Mouse (Mus musculus): ENCODE results near the gene Kremen2. TPM values are rescaled to one million over a fixed set of nuclear protein-coding genes. Genes with fewer than 3 reads are reported as not detected.

Gene Kremen2
- 0.06 and 0.21 TPM in 2 replicates for polyA plus RNA-seq (2012)

DNA sequence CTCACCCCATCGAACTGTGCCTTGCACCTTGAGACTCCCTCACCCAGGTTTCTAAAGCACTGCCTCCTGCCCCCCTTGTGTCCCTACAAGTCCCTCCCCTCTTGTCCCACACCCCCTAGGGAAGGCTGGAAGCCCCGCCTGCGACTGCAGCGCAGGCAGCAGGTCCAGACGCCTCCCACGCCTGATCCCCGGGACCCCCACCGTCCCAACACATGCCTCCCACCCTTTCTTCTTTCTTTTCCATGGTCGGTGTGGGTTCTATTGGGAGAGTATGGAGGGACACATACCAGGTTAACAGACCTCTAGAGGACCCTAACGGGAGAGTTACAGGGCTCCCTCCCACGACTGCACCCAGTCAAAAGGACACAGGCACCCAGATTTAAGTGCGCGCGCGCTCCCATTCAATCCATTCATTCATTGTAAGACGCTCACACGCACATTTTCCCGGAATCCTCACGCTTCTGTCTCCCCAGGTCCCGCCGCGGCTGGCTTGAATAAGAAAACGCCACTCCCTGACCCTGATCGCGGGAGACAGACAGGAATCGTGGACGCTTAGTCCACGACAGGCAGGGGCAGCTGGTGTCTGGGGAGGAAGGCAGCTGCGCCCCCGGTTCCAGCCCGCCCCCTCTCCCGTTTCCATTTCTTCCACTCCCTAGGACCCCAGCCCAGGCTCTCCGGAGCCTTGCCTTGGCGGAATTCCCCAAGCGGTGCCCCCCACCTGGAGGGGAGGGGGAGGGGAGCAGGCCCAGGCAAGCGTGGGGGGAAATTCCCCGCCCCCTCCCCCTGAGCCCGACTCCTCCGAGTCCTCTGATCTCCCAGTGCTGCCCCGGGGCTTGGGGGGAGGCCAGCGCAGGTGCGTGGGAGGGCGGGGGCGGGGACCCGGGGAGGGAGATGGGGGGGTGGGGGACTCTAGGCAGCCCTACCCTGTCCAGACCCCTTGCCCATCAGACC, at the start of gene Kremen2:
TSS of gene Kremen2 (minus strand) at position 533 of the 951 bp plus-strand sequence.
- TF ChIP-seq GATA1 (IDR thresholded peaks at IDR 0.05; ENCODE audit: low read length), result no peak

DNA sequence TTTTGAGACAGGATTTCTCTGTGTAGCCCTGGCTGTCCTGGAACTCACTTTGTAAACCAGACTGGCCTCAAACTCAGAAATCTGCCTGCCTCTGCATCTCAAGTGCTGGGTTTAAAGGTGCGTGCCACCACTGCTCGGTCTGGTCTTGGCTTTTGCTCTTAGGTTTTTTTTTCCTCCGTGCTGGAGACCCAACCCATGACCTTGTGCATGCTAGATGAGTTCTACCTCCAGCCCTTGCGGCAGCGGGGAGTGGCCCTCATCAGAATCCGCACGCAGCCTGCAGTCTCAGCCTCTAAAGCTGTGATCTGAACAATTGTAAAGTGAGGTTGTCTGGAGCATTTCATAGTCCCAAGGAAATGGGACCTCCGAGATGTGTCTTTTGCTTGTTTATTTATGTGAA, 49.7 kb upstream of the Kremen2 start:
- TF ChIP-seq GATA1 (IDR thresholded peaks at IDR 0.05; ENCODE audit: low read length), result no peak

DNA sequence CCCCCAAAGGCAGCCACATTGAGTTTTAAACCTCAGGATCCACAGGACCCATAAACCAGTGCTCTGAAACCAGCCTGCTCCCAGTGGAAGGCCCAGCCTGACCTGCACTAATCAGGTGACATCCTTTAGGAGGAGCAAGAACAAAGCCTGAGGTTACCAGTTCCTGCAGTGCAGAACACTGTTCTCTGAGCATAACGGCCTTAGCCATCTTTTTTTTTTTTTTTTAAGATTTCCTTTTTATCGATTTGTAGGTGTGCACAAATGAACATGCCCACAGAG, 45.4 kb upstream of the Kremen2 start:
- no peak for TF ChIP-seq GATA1 (IDR thresholded peaks at IDR 0.05; ENCODE audit: low read length)

DNA sequence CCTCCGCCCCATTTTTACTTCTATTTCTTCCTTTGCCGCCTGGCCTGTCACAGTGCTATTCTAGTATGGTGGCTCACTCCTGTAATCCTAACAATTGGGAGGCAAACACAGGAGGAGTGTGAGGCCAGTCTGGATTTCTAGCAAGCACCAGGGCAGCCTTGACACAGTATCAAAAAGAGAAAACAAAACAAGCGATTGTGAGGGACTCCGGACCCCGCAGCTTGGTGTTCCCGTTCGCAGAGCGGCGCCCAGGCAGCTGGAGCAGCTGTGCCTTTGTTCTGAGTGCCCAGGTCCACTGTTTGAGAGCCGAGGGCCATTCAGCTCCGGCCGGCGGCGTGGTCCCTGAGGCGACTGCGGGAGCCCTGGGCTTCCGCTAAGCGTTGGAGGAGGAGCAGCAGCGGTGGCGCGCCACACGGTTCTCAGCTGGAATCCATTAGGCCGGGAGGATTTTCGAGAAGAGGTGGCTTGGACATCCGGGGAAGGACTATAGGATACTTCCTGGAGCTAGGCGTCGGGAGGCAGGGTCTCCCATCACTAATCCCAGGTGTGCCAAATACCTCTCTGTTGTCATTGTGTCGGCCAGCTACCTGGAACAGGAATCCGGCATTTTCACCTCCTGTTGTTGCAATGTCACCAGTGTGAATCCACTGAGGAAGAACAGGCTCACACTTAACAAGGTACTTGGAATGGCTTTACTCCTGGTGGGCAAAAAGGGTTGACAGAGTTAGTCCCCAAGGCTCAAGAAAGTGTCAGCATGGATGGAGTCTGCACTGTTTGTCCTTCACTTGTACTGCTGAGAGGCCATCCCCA, 44.8 kb upstream of the Kremen2 start, which contains the start of gene Srrm2:
TSS of gene Srrm2 (plus strand) at position 264 of the 810 bp plus-strand sequence.
- TF ChIP-seq GATA1 (IDR thresholded peaks at IDR 0.05; ENCODE audit: low read length), result no peak

DNA sequence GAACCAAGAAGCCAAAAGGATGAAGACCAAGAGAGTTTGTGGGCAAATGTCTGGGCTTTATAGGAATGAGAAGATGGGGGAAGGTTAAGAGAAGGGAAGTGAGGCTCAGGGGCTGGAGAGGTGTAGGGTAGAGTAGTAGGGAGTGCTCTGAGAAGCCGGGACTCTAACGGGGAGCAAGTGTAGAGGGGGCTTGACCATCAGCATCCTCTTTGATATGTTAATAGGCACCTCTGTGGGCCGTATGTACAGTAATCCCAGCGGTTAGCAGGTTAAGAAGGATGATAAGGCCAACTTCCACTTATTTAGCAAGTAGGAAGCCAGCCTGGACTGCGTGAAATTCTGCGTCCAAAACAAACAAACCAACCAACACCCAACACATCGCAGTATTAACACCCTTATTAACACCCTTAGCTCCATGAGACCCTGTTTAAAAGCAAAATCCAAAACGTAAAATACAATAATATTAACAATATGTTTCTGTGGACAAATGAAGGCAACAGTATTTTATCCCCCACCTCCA, 44.2 kb upstream of the Kremen2 start:
- no peak for TF ChIP-seq GATA1 (IDR thresholded peaks at IDR 0.05; ENCODE audit: low read length)

DNA sequence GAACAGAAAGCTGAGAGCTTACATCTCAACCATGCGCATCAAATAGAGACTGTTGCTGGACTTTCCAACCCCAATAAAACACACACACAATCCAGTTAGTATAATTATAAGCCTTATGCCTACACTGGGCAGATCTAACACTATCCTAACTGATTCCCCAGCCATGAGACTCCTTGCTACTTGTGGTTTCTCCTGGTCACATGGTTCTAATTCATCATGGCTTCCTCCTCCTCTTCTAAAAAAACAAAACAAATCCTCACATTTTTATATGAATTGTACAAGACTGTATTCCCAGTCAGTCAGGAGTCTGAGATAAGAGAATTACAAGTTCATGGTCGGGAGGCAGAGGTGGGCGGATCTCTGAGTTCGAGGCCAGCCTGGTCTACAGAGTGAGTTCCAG, 43.3 kb upstream of the Kremen2 start:
- no peak for TF ChIP-seq GATA1 (IDR thresholded peaks at IDR 0.05; ENCODE audit: low read length)

DNA sequence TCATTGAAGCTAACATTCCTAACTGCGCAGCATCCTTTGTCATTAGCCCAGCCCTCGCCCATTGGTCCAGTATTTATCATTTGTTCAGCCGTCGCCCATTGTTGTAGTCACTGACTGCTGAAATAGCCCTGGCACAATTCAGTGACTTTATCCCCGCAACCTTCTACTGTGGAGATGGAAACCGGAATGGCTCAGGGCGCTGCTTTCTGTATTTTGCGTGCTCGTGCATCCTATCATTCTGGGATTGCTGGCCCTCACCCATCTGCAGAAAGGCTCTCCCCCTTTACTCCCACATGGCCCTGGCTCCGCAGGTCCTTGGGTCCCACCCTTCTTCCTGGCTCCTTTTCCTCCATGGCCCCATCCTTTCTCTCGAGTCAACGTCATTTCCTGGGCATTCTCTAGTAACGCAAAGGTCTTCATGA, 40.9 kb upstream of the Kremen2 start:
- TF ChIP-seq GATA1 (IDR thresholded peaks at IDR 0.05; ENCODE audit: low read length), result no peak

DNA sequence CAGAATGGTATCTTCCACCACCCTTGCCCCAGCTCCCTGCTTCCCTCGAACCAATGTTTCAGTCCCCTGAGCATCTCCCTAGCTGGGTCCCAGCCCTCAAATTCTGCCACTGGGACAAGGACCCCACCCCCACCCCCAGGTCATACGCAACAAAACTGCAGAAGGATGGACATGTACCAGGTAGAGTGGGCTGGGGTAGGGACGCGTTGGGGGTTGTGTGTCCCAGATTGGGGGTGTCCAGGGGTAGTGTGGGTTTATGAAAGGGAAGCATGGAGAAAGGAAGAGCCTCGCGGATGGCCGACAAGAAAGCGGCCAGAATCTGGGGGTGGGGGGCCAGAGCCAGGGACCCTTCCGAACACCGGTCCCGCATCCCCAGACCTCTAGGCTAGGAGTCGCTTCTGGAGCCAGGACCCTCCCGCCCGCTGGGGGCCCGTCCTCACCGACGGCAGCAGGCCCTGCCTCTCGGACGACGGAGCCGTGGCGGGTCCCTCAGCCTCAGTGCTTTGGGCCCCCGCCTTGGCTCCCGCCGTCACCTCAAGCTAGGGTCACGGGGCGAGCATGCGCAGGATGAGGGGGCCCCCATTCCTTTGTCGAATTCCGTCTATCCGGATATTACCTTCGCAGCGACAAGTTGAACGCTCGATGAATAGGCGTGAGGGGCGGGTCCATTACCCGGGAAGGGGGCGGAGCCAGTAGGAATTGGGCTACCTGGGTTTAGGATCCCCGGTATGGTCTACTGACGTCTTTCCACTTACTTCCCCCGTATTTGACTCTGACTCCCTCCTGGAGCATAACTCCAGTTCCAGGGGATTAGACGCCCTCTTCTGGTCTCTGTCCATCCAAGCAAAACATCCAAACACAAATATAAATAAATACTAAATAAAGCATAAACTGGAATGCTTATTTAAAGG, 40.2 kb upstream of the Kremen2 start, which contains the start of gene Flywch2:
TSS of gene Flywch2 (minus strand) at position 521 of the 911 bp plus-strand sequence.
- no peak for TF ChIP-seq GATA1 (IDR thresholded peaks at IDR 0.05; ENCODE audit: low read length)

DNA sequence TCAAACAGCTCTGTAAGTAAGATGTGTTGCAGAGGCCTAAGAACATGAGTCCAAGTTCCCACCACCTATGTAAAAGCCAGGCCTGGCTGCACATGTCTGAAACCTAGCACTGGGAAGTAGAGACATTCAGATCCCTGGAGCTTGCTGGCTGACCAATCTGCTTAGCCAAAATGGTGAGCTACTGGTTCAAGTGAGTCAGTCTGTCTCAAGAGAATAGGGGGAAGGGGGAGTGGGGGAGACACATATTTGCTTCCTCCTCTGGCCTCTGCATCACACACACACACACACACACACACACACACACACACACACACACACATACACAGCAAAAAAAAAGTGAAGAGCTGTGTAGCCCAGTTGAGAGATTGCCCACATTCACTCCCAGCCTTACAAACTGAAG, 37.7 kb upstream of the Kremen2 start:
- TF ChIP-seq GATA1 (IDR thresholded peaks at IDR 0.05; ENCODE audit: low read length), result no peak

DNA sequence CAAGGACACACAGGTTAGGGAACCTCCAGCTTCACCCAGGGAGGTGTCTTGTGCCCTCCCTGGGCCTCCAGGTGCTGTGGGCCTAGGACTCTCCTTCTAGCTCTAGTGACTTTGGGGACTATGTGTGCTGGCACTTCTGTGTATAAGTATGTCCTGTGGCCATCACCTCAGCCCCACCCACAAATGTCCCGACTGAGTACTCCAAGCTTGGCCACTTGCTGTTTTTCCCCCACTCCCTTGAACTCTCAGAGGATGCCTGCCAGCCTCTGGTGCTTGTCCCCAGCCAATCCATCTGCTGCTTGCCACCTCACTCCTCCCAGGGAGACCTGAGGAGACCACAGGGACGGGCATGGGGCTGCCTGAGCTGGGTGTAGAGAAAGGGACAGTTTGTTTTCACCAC, 32.8 kb upstream of the Kremen2 start:
- TF ChIP-seq GATA1 (IDR thresholded peaks at IDR 0.05; ENCODE audit: low read length), result no peak

DNA sequence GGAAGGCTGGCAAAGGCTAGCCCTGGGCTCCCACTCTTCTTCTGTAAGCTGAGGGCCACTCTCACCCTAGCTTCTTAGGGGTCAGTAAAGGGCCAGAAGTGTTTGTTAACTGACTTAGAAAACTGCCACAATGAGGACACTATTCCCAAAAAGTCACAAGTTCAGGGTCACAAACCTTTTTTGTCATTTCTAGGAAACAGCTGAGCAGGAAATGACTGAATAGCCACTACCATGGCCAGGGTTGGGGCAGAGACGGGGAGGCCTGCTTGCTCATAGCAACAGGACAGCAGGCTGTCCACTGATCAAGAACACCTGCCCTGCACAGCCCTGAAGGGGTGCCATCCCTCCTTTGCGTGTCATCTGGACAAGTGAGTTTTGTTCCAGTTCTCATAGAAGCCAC, 31.5 kb upstream of the Kremen2 start:
- no peak for TF ChIP-seq GATA1 (IDR thresholded peaks at IDR 0.05; ENCODE audit: low read length)

DNA sequence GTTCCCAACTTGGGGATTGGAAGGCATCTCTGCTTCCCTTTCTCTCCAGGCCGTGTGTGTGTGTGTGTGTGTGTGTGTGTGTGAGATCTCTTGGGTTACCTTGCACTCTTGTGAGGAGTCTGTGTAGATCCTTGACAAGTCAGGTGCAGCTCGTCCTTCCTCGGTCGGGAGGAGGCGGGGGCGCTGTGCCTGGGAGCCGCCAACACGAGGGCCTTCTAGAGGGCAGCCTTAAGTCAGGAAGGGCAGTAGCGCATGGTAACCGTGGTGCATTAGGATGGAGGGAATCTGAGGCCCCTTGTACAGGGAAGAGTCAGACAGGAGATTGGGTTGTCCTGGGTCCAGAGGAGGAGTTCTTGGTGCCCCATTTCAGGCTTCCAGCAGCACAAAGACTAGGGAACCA, 30.6 kb upstream of the Kremen2 start:
- TF ChIP-seq GATA1 (IDR thresholded peaks at IDR 0.05; ENCODE audit: low read length), result no peak

DNA sequence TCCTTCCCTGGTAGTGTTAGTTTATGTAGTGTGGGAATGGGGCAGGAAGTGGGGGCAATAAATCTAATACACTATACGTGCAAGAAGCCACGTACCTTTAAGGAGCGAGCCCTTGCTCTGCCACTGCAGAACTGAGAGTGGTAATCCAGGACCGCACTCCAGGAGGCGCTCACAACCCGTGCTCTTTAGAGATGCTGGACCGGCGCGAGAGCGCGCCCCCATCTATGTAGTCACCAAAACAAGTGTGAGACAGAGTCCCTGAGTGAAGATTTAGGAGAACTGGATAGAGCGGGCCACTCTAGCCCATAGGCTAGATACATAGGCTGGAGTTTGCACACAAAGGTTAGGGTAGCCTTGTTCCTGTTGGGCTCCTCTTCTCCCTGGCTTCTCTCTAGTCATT, 28.5 kb upstream of the Kremen2 start:
- no peak for TF ChIP-seq GATA1 (IDR thresholded peaks at IDR 0.05; ENCODE audit: low read length)

DNA sequence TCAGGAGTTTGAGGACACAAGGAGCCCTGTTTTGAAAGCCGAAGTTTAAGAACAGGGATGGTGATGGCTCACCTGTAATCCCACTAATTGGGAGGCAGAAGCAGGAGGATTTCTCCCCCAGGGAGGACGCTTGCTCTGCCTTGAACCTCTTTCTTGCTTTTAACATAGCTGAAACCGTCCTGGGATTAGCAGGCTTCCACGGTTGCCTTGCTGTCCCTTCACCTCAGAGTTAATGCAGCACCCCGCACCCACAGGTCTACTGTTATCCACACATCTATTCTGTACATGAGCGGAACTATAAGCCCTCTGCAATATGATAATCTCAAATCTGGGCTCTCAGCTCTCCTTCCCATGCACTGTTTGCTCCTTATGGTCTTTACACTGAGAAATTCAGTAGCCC, 28.0 kb upstream of the Kremen2 start:
- no peak for TF ChIP-seq GATA1 (IDR thresholded peaks at IDR 0.05; ENCODE audit: low read length)

All from G1E-ER4 (cell line).